Mouse (Mus musculus): ENCODE measurements around the gene Isy1.
"Not testable (repeated sequence)": the region's sequence is repeated elsewhere in the genome, so short reads cannot be mapped to it uniquely, and the experiment has no call there.

Gene Isy1

DNA sequence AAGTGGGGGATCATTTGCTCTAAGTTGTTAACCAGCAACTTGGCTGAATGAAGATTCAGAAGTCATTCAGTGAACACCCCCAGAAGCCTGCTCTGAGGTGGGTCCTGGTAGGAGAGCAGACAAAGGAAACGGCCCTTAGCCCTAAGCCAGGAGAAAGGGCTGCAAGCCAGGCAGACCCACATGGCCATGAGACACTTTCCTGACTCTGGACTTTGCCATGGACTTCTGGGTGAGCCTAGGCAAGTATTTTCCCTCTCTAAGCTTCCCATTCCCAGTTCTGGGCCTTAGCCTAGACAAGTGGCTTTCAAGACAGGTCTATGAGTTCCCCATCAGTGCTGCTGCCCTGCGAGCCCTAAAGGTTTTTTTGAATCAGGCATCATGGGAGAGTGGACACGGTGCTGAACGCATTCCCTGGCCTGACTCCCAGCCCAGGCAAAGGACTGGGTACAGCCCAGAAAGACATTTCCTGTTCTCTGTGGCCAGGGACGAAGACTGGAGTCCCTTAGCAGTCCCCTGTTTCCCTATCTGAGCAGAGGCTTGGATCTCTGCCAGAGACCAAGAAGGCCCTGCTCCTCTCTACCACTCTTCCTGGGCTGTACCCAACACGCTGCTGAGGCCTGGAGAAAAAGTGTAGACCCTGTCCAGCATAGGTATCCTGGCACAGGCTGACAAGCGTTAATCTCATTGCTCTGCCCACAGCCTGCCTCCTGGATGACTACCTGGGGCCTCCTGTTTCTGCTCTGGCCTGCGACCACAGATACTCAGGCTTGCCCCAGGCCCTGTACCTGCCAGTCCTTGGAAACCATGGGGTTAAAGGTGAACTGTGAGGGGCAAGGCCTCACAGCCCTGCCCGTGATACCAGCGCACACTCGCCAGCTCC lies 60.1 kb downstream of the Isy1 start:
- no peak for DNase-seq (ENCODE audit: low spot score)

DNA sequence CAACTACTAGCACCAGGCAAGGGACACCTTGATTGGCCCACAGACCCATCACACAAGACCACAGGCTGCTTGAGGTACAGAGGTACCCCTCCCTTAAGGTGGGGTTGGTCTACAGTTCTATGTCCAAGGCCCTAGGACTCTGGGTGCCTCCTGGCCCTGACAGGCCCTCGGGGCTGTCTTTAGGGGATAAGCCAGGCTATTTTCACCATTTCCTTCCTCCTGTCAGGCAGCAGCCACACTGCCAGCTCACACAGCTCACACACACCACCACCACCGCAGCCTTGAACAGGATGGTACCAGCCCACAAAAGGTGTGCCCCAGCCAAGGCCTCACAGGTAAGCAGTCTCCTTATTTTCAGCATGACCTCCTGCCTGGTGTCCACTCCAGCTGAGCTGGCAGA lies 60.8 kb downstream of the Isy1 start, which contains the start of gene Gp9:
Gene Gp9, plus strand, starts transcription at position 231 of the 400 bp plus-strand sequence.
- no peak for DNase-seq (ENCODE audit: low spot score)

DNA sequence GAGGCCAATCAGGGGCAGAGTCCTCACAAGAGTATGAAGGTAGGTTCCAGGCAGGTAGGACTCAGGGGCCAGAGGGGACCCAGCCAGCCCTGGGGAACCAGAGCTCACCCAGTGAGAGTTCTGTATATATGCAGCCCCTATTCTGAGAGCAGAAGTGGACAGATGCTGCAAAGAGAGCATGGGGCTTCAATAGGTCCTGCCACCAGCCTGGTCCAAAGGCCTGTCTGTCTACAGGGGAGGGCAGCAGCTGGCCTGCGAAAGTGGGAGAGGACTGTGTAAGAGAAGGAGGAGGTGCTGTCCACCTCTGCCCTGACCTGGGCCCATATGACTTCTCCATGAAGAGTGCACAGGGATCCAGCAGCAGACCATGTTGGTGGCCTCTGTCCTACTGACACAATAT lies 61.9 kb downstream of the Isy1 start:
- DNase-seq (ENCODE audit: low spot score): no peak

DNA sequence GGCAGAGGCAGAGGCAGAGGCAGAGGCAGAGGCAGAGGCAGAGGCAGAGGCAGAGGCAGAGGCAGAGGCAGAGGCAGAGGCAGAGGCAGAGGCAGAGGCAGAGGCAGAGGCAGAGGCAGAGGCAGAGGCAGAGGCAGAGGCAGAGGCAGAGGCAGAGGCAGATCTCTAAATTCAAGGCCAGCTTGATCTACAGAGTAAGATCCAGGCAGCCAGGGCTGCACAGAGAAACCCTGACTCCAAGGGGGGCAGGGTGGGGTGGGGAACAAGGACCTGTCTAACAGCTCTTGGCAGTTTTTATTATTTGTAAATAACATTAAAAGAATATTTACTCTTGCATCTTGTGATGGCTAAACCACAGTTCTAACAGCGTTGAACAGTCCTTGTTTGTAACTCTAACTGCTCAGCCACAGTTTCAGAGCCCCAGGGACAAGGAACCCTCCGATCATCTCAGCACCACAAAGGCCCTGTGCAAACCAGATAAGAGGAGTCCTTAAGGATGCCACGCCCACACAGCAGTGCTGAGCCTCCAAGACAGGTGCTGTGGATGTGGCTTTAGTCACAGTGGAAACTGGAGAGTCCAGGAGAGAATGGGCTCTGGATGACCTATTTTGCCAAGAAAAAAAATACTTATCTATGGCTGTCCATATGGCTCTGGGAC lies 62.9 kb downstream of the Isy1 start:
- no peak for DNase-seq (ENCODE audit: low spot score)

DNA sequence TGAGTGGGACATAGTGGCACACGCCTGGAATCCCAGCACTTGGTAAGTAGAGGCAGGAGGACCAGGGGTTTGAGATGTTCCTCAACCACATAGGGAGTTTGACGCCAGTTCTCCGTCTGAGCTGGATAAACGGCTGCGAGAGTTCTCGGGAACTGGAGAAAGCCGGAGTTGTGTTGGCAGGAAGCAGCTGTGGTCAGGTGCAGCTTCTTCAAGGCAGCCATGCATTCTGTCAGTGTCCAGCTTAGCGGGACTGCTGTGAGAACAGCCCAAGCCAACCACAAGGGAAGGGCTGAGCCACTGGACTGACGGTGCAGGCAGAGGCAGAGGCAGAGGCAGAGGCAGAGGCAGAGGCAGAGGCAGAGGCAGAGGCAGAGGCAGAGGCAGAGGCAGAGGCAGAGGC lies 63.7 kb downstream of the Isy1 start:
- no peak for DNase-seq (ENCODE audit: low spot score)

DNA sequence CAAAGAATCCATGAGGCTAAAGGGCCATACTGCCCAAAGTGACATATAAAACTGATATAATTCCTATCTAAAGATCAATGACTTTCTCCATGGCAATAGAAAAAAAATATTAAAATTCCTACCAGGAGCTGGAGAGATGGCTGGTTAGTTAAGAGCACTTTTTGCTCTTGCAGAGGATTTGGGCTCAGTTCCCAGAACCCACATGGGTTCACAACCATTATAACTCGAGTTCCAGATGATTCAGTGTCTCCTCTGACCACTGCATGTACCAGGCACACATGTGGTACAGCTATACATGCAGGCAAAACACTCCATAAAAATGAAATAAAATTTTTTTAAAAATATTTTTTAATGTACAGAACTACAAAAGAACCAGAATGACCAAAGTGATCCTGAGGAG lies 64.1 kb downstream of the Isy1 start:
- no peak for DNase-seq (ENCODE audit: low spot score)

DNA sequence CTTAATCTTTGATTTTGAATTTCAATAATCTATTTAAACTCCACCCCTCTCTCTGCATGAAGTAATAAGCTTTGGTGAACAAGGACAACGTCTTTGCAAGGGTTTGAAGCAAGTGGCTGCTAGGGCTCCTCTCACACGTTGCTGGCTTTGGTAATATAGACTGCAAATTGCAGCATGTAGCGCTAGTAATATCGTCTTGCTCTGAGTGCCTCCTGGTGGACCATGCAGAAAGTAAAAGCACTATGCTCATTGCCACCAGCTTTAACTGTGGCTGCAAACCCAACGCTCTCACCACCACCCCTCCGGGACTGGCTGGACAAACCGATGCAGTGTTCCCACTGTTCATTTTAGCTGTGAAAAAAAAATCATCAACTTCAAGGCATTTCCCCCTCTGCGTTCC lies 68.0 kb downstream of the Isy1 start:
- no peak for DNase-seq (ENCODE audit: low spot score)

DNA sequence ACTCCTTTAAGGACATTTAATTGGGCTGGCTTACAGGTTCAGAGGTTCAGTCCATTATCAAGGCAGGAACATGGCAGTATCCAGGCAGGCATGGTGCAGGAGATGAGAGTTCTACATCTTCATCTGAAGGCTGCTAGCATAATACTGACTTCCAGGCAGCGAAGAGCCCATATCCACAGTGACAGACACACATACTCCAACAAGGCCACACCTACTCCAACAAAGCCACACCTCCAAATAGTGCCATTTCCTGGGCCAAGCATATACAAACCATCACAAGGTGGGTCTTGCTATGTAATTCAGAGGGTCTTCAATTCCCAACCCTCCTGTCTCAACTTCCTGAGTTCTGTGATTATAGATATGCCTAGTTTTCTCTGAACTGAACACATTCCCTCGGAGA lies 74.3 kb downstream of the Isy1 start:
- DNase-seq (ENCODE audit: low spot score): not testable (repeated sequence)
